Mouse (Mus musculus) G1E (cell line): ENCODE results near the gene Clptm1.

Source experiments
- CTCF ChIP-seq: IDR thresholded peaks from 2 replicates; pipeline ENCODE4 v1.5.1; 2012; ENCODE audit warnings: low read depth, low read length, inconsistent platforms, mixed read lengths
- GATA1 ChIP-seq: IDR thresholded peaks from 2 replicates; pipeline ENCODE4 v1.6.1; 2012; ENCODE audit warnings: borderline replicate concordance, low read length, inconsistent platforms, mixed read lengths
- GATA2 ChIP-seq: IDR thresholded peaks from 2 replicates; pipeline ENCODE4 v1.6.1; 2012; ENCODE audit warnings: low read depth, low read length, inconsistent platforms, borderline replicate concordance
- POLR2AphosphoS5 ChIP-seq: IDR thresholded peaks from 2 replicates; pipeline ENCODE4 v1.6.1; 2012; ENCODE audit warnings: low read depth, low read length, inconsistent platforms; ENCODE audit not compliant: insufficient replicate concordance
- TAL1 ChIP-seq: conservative IDR thresholded peaks from 2 replicates; pipeline ENCODE4 v1.6.1; 2012; ENCODE audit warnings: low read depth, low read length, inconsistent platforms, mixed read lengths

GRCm38 (mm10) chr7:19693421-19693820, 28.6 kb upstream of the Clptm1 start:
- no peak for TF ChIP-seq TAL1
- no peak for TF ChIP-seq GATA1
- TF ChIP-seq CTCF = no peak
- TF ChIP-seq POLR2AphosphoS5 = no peak
- no peak for TF ChIP-seq GATA2
